Mouse (Mus musculus) heart, embryonic 11.5 days (tissue): Measurements from ENCODE around the gene Col6a6. TPM values are rescaled to one million over a fixed set of nuclear protein-coding genes. Genes with fewer than 3 reads are reported as not detected.

Experiments
- ATAC-seq: fragments of 200-750 bp; cut with Nextera tagmentation; replicated peaks from 2 replicates; pipeline ENCODE4 v1.8.0; 2017; ENCODE audit warnings: moderate library complexity; ENCODE audit not compliant: insufficient number of reproducible peaks, low FRiP score, low TSS enrichment
- H3K27ac ChIP-seq: fragments of 300-500 bp; sonication (generic); 2 replicates; pipeline ENCODE4 v1.5.1; 2014; ENCODE audit warnings: mild to moderate bottlenecking, low read depth, low read length
- H3K27me3 ChIP-seq: fragments of 300-500 bp; sonication (generic); 2 replicates; pipeline ENCODE4 v1.6.1; 2014; ENCODE audit warnings: mild to moderate bottlenecking, low read length, mixed read lengths; ENCODE audit not compliant: control insufficient read depth, insufficient read depth
- H3K36me3 ChIP-seq: fragments of 300-500 bp; sonication (generic); 2 replicates; pipeline ENCODE4 v1.6.1; 2014; ENCODE audit warnings: mild to moderate bottlenecking, low read length, moderate library complexity, mixed read lengths; ENCODE audit not compliant: control insufficient read depth, insufficient read depth
- H3K4me1 ChIP-seq: fragments of 300-500 bp; sonication (generic); 2 replicates; pipeline ENCODE4 v1.6.1; 2014; ENCODE audit warnings: low read length; ENCODE audit not compliant: control insufficient read depth, insufficient read depth
- H3K4me2 ChIP-seq: fragments of 300-500 bp; sonication (generic); 2 replicates; pipeline ENCODE4 v1.6.1; 2014; ENCODE audit warnings: mild to moderate bottlenecking, moderate library complexity
- H3K4me3 ChIP-seq: fragments of 300-500 bp; sonication (generic); 2 replicates; pipeline ENCODE4 v1.5.1; 2014; ENCODE audit warnings: low read depth, low read length
- H3K9ac ChIP-seq: fragments of 300-500 bp; sonication (generic); 2 replicates; pipeline ENCODE4 v1.6.1; 2014; ENCODE audit warnings: mild to moderate bottlenecking, low read depth, low read length, moderate library complexity
- H3K9me3 ChIP-seq: fragments of 300-500 bp; sonication (generic); replicated peaks from 2 replicates; pipeline ENCODE4 v1.6.1; 2016; ENCODE audit warnings: low read length; ENCODE audit not compliant: control insufficient read depth
- WGBS: fragments of 180-500 bp; shearing (Covaris S2); extraction: QIAGEN DNeasy Blood & Tissue Kit; methylation state at CpG from one replicate; pipeline ENCODE4 v1.1.7; 2014; ENCODE audit not compliant: insufficient replicate concordance; 5-methylcytosine and 5-hydroxymethylcytosine counted together
- polyA plus RNA-seq: library from polyadenylated mRNA; unstranded; fragments of >200 nt; fragmentation: Nextera tagmentation; extraction: Ambion mirVana; gene quantifications from 2 replicates; pipeline ENCODE4 v1.2.1, GENCODE M21; 2014

Col6a6 gene
- polyA plus RNA-seq, 1 experiment from 2014 or later: 0.69 TPM

DNA sequence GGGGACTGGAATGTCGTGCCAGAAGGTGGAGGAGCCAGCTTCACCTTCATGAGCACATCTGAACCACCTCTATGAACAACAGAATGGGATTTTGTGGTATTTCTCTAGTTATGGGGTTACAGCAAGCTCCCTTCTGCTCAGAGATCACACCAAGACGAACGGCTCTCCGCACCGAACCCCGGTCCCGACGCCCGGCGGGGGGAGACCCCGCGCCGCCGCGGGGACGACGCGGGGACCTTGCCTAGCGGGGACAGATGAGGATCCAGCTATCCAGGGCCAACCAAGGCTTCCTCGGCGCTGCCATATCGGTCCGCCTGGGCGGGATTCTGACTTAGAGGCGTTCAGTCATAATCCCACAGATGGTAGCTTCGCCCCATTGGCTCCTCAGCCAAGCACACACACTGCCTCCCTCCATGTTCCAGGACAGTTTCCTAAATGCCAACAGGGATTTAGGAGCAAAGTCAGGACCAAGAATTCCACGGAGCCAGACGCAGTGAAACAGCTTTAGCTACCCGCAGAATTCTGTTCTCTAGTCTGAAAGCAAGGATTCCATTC is 8.7 kb downstream of the Col6a6 start:
- Histone ChIP-seq H3K4me1 (no peaks in the 10 kb centered on the region), H3K9ac (no peak overlapping the region), H3K36me3 (no peaks in the 10 kb centered on the region), H3K4me3 (no peak overlapping the region), H3K27ac (no peak overlapping the region), H3K9me3 (no peaks in the 10 kb centered on the region), H3K4me2 (no peak overlapping the region), H3K27me3 (no peaks in the 10 kb centered on the region)
- 52% methylated on average over 29 of the region's 29 CpGs for WGBS
- ATAC-seq: no peak; the same call in 1 of the 2 replicates

DNA sequence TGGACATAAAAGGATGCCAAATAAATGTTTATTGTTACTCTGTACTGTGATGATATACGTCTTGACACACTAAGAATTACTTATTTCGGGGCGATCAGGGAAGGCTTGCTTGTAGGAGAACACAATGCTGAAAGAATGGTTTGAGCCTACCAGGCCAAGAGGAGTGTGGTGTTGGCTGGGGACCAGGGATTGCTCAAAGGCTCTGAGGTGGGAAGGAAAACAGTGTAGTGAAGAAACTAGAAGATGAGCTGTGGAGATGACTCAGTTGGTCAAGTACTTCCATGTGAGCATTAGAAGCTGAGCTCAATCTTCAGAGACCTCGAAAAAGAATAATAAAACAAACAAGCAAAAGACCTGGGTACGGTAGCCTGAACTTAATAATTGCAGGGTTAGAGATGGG is 13.5 kb downstream of the Col6a6 start:
- Histone ChIP-seq H3K9ac (no peak overlapping the region), H3K27me3 (no peaks in the 10 kb centered on the region), H3K4me3 (no peak overlapping the region), H3K9me3 (no peaks in the 10 kb centered on the region), H3K36me3 (no peaks in the 10 kb centered on the region), H3K4me1 (no peaks in the 10 kb centered on the region), H3K27ac (no peak overlapping the region), H3K4me2 (no peak overlapping the region)
- ATAC-seq: no peak
- WGBS: 80% methylated on average over 5 of the region's 5 CpGs

DNA sequence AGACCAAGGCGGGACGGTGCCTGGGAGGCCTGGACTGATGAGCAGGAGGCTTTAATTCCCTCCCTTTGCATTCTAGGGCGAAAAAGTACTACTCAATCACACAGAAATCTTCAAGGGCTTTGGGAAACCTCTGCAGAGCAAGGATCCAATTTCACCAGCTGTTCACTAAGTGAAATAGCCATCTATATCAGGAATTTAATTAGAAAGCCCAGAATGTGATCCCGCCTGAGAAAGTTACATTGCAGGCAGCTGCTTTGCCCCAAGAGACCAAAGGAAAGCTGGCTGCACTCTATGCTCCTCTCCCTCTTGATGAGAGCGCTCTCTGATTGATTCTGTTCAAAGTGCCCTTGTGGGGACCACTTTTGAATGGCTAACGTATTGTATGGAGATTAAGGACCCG is 16.5 kb downstream of the Col6a6 start:
- H3K4me3 ChIP-seq: no peak overlapping the region
- H3K4me1 ChIP-seq: no peaks in the 10 kb centered on the region
- H3K36me3 ChIP-seq: no peaks in the 10 kb centered on the region
- H3K9me3 ChIP-seq: no peaks in the 10 kb centered on the region
- no peak overlapping the region for H3K27ac ChIP-seq
- ATAC-seq: no peak
- H3K27me3 ChIP-seq: no peaks in the 10 kb centered on the region
- H3K4me2 ChIP-seq: no peak overlapping the region
- 80% methylated on average over 7 of the region's 7 CpGs for WGBS
- no peak overlapping the region for H3K9ac ChIP-seq

DNA sequence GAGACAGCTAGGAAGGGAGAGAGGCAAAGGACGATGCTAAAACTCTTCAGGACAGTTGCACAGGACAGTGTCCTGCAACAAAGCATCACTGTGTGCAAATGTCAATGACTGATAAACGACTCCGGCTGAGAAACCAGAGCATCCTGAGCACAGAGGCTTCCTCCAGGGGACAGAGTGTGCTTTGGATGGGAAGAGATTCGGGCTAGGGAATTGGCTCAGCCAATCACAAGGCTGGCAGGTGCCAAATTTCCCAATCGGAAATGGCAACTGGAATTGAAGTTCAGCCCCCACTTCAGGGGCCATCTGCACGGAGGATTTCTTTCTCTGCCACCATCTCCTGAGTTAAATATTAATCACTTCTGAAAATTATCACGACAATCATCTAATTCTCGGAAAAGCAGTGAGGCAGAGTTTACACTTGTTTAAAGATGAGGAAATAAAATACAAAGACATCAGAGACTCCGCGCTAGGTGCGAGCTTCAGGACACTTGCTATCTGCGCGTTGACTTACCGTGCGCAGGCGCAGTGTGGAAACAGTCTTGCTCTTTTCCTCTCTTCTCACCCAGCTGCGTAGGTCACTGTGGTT is 18.9 kb downstream of the Col6a6 start:
- Histone ChIP-seq H3K9ac (no peak overlapping the region), H3K9me3 (no peaks in the 10 kb centered on the region), H3K36me3 (no peaks in the 10 kb centered on the region), H3K4me2 (no peak overlapping the region), H3K27ac (no peak overlapping the region), H3K4me3 (no peak overlapping the region), H3K4me1 (no peaks in the 10 kb centered on the region), H3K27me3 (no peaks in the 10 kb centered on the region)
- 82% methylated on average over 17 of the region's 17 CpGs for WGBS
- ATAC-seq: no peak

DNA sequence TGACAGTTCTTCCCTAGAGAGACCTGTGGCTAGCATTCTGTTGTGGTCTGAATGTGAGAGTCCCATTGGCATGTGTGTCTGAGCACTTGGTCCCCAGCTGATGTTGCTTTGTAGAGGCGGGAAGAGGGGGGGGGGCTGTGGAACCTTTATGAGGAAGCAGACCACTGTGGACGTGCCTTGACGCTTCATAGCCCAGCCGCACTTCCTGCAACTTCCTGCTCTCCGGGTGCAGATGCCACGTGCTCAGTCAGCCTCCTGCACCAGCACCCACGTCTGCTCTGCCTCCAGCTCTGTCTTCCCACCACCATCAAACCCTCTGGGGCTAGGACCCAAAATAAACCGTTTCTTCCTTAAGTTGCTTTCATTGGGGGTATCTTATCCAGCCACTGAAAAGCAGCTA is 24.5 kb downstream of the Col6a6 start:
- Histone ChIP-seq H3K9me3 (no peaks in the 10 kb centered on the region), H3K9ac (no peak overlapping the region), H3K4me3 (no peak overlapping the region), H3K4me2 (no peak overlapping the region), H3K27me3 (no peaks in the 10 kb centered on the region), H3K4me1 (no peaks in the 10 kb centered on the region), H3K27ac (no peak overlapping the region), H3K36me3 (no peaks in the 10 kb centered on the region)
- 66% methylated on average over 8 of the region's 8 CpGs for WGBS
- no peak for ATAC-seq

- no peak overlapping the region for H3K4me3 ChIP-seq
- H3K9ac ChIP-seq: no peak overlapping the region
- 86% methylated on average over 5 of the region's 5 CpGs for WGBS
- H3K9me3 ChIP-seq: no peaks in the 10 kb centered on the region
- no peaks in the 10 kb centered on the region for H3K27me3 ChIP-seq
- H3K4me1 ChIP-seq: no peaks in the 10 kb centered on the region
- no peak overlapping the region for H3K4me2 ChIP-seq
- no peaks in the 10 kb centered on the region for H3K36me3 ChIP-seq
- no peak for ATAC-seq
- H3K27ac ChIP-seq: no peak overlapping the region
Observed at GRCm38 (mm10) chr9:105801463-105801862, 26.5 kb downstream of the Col6a6 start.

DNA sequence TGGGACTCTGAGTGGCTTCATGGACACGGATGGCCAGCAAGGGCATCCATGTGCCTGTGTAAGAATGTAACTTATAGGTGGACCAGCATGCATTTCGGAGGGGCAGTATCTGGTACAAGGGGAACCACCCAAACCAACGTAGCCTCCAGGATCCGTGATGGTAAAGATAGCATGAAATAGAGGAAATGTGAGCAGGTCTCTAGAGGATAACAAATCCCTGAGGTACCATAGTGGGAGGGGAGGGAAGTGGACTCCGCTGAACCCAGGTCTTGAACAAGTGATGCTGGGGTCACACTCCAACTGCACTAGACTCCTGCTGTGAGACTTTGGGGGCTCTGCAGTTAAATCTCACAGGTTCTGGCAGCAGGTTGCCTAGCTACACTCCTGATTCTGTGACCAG is 27.7 kb downstream of the Col6a6 start:
- no peak for ATAC-seq
- WGBS: 65% methylated on average over 5 of the region's 5 CpGs

GRCm38 (mm10) chr9:105796137-105796536 is 31.8 kb downstream of the Col6a6 start:
- H3K4me1 ChIP-seq: peaks cover 16% of the 10 kb centered on the region
- WGBS: 65% methylated on average over 6 of the region's 6 CpGs
- no peak for ATAC-seq

More for the DNA sequence above, 27.7 kb downstream of the Col6a6 start:
- no peaks in the 10 kb centered on the region for H3K9me3 ChIP-seq
- no peaks in the 10 kb centered on the region for H3K27me3 ChIP-seq
- no peak overlapping the region for H3K9ac ChIP-seq
- H3K4me3 ChIP-seq: no peak overlapping the region
- H3K36me3 ChIP-seq: no peaks in the 10 kb centered on the region
- no peak overlapping the region for H3K4me2 ChIP-seq
- H3K27ac ChIP-seq: no peak overlapping the region
- peaks cover 5% of the 10 kb centered on the region for H3K4me1 ChIP-seq

GRCm38 (mm10) chr9:105794965-105795364 is 33.0 kb downstream of the Col6a6 start:
- Histone ChIP-seq H3K4me3 (no peak overlapping the region), H3K36me3 (no peaks in the 10 kb centered on the region), H3K4me1 (peaks cover 16% of the 10 kb centered on the region), H3K27me3 (no peaks in the 10 kb centered on the region), H3K4me2 (no peak overlapping the region), H3K27ac (no peak overlapping the region), H3K9ac (no peak overlapping the region), H3K9me3 (no peaks in the 10 kb centered on the region)
- no peak for ATAC-seq
- whole genome bisulfite sequencing: 17% methylated on average over 4 of the region's 4 CpGs

More at GRCm38 (mm10) chr9:105796137-105796536, 31.8 kb downstream of the Col6a6 start:
- Histone ChIP-seq H3K4me3 (no peak overlapping the region), H3K9me3 (no peaks in the 10 kb centered on the region), H3K9ac (no peak overlapping the region), H3K27me3 (no peaks in the 10 kb centered on the region), H3K27ac (no peak overlapping the region), H3K36me3 (no peaks in the 10 kb centered on the region), H3K4me2 (no peak overlapping the region)
